Mouse (Mus musculus): Measurements from ENCODE around the gene Lmna. TPM values are rescaled to one million over a fixed set of nuclear protein-coding genes. Genes with fewer than 3 reads are reported as not detected.

The Lmna gene
- total RNA-seq, 1 experiment from 2014 or later = 9.4 TPM

DNA sequence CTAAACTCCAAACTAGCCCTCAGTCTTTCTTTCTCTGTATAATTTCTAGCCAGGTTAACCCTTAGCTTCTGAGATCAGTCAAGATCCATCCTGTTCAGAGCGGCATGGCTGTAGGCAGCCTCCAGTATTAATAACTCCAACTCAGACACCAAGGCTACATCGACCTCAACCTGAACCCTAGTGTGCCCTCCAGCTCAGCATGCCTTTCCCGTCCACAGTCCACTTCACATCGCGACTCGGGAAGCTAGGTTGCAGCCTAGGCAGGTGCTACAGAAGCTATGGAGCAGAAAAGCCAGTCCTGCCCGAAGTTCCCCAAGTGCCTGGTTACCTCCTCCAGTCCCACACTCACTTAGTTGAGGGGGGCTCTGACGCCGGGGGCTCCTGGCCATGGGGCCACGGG, 72.3 kb downstream of the Lmna start:
- no peak for ATAC-seq (ENCODE audit: extremely low read depth, insufficient number of reproducible peaks, low FRiP score, poor library complexity, severe bottlenecking)

- no peak for ATAC-seq (ENCODE audit: extremely low read depth, insufficient number of reproducible peaks, low FRiP score, poor library complexity, severe bottlenecking)
These were observed 73.2 kb downstream of the Lmna start for GRCm38 (mm10) chr3:88436395-88437201.

- ATAC-seq (ENCODE audit: extremely low read depth, insufficient number of reproducible peaks, low FRiP score, poor library complexity, severe bottlenecking) = no peak
These were observed 74.2 kb downstream of the Lmna start for GRCm38 (mm10) chr3:88435515-88435914.

Other genes starting within 250 kb of the Lmna start
- not detected in 2 replicates for gene Gm38392, start 222.7 kb downstream of the Lmna start, total RNA-seq (2017)
- 1.6 and 2.2 TPM in 2 replicates for gene Tsacc, start 213.0 kb downstream of the Lmna start, total RNA-seq (2017)
- 73.6 and 102 TPM in 2 replicates for gene Cct3, start 212.8 kb downstream of the Lmna start, total RNA-seq (2017)
- gene Glmp, start 184.9 kb downstream of the Lmna start, total RNA-seq (2017) = 27.7 and 32.1 TPM in 2 replicates
- gene Tmem79, start 173.8 kb downstream of the Lmna start, total RNA-seq (2017) = 0.61 TPM in 1 of 2 replicates, not detected in the other
- gene Smg5, start 173.7 kb downstream of the Lmna start, total RNA-seq (2017) = 65.1 and 65.7 TPM in 2 replicates
- gene Paqr6, start 145.4 kb downstream of the Lmna start, total RNA-seq (2017) = 0.49 TPM in 1 of 2 replicates, not detected in the other
- gene Bglap3, start 137.2 kb downstream of the Lmna start, total RNA-seq (2017) = not detected in 2 replicates
- gene Bglap2, start 131.3 kb downstream of the Lmna start, total RNA-seq (2017) = not detected in 2 replicates
- gene Bglap, start 125.5 kb downstream of the Lmna start, total RNA-seq (2017) = not detected in 2 replicates
- 21.1 and 22.1 TPM in 2 replicates for gene Pmf1, start 99.6 kb downstream of the Lmna start, total RNA-seq (2017)
- 20.9 and 26.2 TPM in 2 replicates for gene Slc25a44, start 84.8 kb downstream of the Lmna start, total RNA-seq (2017)
- 161 and 176 TPM in 2 replicates for gene Sema4a, start 48.8 kb downstream of the Lmna start, total RNA-seq (2017)
- gene Mex3a, start 22.4 kb upstream of the Lmna start, total RNA-seq (2017) = 0.47 and 0.49 TPM in 2 replicates
- 0.47 and 1.1 TPM in 2 replicates for gene Rab25, start 38.3 kb upstream of the Lmna start, total RNA-seq (2017)
- gene Lamtor2, start 43.1 kb upstream of the Lmna start, total RNA-seq (2017) = 66.6 and 68.0 TPM in 2 replicates
- 25.3 and 26.3 TPM in 2 replicates for gene Ubqln4, start 43.8 kb upstream of the Lmna start, total RNA-seq (2017)
- 21.5 and 25.4 TPM in 2 replicates for gene Ssr2, start 65.9 kb upstream of the Lmna start, total RNA-seq (2017)
- 144 and 164 TPM in 2 replicates for gene Arhgef2, start 96.0 kb upstream of the Lmna start, total RNA-seq (2017)
- gene Rxfp4, start 143.2 kb upstream of the Lmna start, total RNA-seq (2017) = not detected in 2 replicates
- 112 and 135 TPM in 2 replicates for gene Khdc4, start 175.8 kb upstream of the Lmna start, total RNA-seq (2017)
- 53.4 and 56.6 TPM in 2 replicates for gene Rit1, start 206.9 kb upstream of the Lmna start, total RNA-seq (2017)

Data from neutrophil, adult 5-6 weeks (primary cell).